Mouse (Mus musculus) stomach, embryonic 14.5 days (tissue): ENCODE data around the gene Mfsd12. TPM values are rescaled to one million over a fixed set of nuclear protein-coding genes. Genes with fewer than 3 reads are reported as not detected.

Experiments used
- ATAC-seq: fragments of 200-750 bp; cut with Nextera tagmentation; 2 replicates; pipeline ENCODE4 v1.8.0; 2017; ENCODE audit warnings: low read depth, moderate TSS enrichment; ENCODE audit not compliant: insufficient number of reproducible peaks, insufficient read depth, low FRiP score
- H3K27ac ChIP-seq: fragments of 300-500 bp; sonication (generic); 2 replicates; pipeline ENCODE4 v1.5.1; 2014; ENCODE audit warnings: mild to moderate bottlenecking, low read length, moderate library complexity, mixed read lengths
- H3K27me3 ChIP-seq: fragments of 300-500 bp; sonication (generic); 2 replicates; pipeline ENCODE4 v1.6.1; 2014; ENCODE audit warnings: low read length, control low read depth, mixed read lengths; ENCODE audit not compliant: control insufficient read depth, insufficient read depth
- H3K36me3 ChIP-seq: fragments of 300-500 bp; sonication (generic); 2 replicates; pipeline ENCODE4 v1.6.1; 2014; ENCODE audit warnings: mild to moderate bottlenecking, control low read depth, low read length, moderate library complexity, mixed read lengths; ENCODE audit not compliant: control insufficient read depth, insufficient read depth
- H3K4me1 ChIP-seq: fragments of 300-500 bp; sonication (generic); 2 replicates; pipeline ENCODE4 v1.6.1; 2014; ENCODE audit warnings: low read length, control low read depth, mixed read lengths; ENCODE audit not compliant: control insufficient read depth, insufficient read depth
- H3K4me2 ChIP-seq: fragments of 300-500 bp; sonication (generic); replicated peaks from 2 replicates; pipeline ENCODE4 v1.6.1; 2014; ENCODE audit warnings: low read depth, low read length, control low read depth
- H3K4me3 ChIP-seq: fragments of 300-500 bp; sonication (generic); 2 replicates; pipeline ENCODE4 v1.5.1; 2014; ENCODE audit warnings: low read depth, low read length, control low read depth
- H3K9ac ChIP-seq: fragments of 300-500 bp; sonication (generic); replicated peaks from 2 replicates; pipeline ENCODE4 v1.6.1; 2014; ENCODE audit warnings: low read depth, mild to moderate bottlenecking, control low read depth, low read length, moderate library complexity, mixed read lengths
- H3K9me3 ChIP-seq: fragments of 300-500 bp; sonication (generic); 2 replicates; pipeline ENCODE4 v1.6.1; 2016; ENCODE audit warnings: low read depth, low read length, control low read depth; ENCODE audit not compliant: control insufficient read depth
- WGBS: fragments of 180-500 bp; shearing (Covaris S2); extraction: QIAGEN DNeasy Blood & Tissue Kit; methylation state at CpG from one replicate; pipeline ENCODE4 v1.1.7; 2014; 5-methylcytosine and 5-hydroxymethylcytosine counted together
- polyA plus RNA-seq: library from polyadenylated mRNA; unstranded; fragments of >200 nt; fragmentation: Nextera tagmentation; extraction: Ambion mirVana; gene quantifications from 2 replicates; pipeline ENCODE4 v1.2.1, GENCODE M21; 2014

Gene Mfsd12
- polyA plus RNA-seq, 1 experiment from 2014 or later = 4.7 TPM

DNA sequence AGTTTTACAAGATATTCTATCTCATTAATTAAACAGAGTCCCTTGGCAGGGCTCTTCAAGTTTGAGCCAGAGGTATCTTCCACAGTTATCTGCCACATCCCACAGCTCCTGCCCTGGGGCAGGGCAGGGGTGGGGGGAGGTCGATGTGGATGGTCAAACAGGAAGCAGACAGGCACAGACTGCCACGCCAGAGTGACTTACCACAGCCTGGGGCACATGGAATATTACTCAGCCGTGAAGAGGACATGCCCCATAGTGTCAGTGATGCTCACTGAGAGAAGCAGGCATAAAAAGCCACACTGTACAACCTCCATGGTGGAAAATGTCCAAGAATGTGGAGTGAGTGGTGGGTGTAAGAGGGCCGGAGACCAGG, 12.1 kb upstream of the Mfsd12 start:
- Histone ChIP-seq H3K4me3 (no peak overlapping the region), H3K4me2 (no peak overlapping the region), H3K4me1 (peaks cover 23% of the 10 kb centered on the region), H3K9ac (no peak overlapping the region), H3K36me3 (no peaks in the 10 kb centered on the region; the same call in 1 of the 2 replicates), H3K27ac (no peak overlapping the region), H3K9me3 (no peaks in the 10 kb centered on the region), H3K27me3 (peaks cover 24% of the 10 kb centered on the region)
- ATAC-seq = no peak
- 78% methylated on average over 4 of the region's 4 CpGs for WGBS

DNA sequence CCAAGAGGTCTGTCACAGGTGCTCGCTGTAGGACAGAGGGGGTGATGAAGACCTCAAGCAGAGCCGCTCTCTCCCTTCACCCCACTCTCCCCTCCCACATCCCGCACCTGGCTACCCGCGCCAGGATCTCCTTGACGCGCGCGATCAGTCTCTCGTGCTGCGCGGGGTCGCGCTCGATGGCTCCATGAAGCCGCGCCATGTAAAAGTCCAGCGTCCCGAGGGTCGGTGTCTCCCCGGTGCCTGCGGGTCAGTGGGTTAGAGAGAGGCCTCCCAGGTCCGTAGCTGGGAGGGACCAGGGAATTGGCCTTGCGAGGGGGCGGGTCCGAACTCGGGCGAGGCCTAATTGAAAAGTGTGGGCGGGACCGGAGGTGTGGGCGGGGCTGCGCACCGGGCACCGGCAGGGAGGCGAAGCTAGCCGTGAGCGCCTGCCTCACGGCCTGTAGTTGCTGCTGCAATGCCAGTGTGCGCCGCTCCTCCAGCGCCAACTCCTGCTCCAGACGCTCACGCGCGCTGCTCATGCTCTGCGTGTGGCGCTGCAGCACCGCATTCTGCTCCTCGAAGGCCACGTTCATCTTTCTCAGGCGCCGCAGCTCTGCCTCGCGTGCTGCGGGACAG, 10.7 kb upstream of the Mfsd12 start:
- peak overlapping the region; percentile 17 for H3K4me3 ChIP-seq
- H3K4me1 ChIP-seq = peaks cover 19% of the 10 kb centered on the region
- H3K9ac ChIP-seq = peak overlapping the region; percentile 18; the same call in 1 of the 2 replicates
- no peaks in the 10 kb centered on the region for H3K9me3 ChIP-seq
- H3K36me3 ChIP-seq = no peaks in the 10 kb centered on the region; the same call in 1 of the 2 replicates
- H3K27me3 ChIP-seq = peaks cover 21% of the 10 kb centered on the region
- H3K27ac ChIP-seq = peak overlapping the region; percentile 4; the same call in 1 of the 2 replicates
- peak overlapping the region; percentile 45 for H3K4me2 ChIP-seq
- peak; percentile 11; the same call in 1 of the 2 replicates for ATAC-seq
- WGBS = 10% methylated on average over 55 of the region's 55 CpGs

DNA sequence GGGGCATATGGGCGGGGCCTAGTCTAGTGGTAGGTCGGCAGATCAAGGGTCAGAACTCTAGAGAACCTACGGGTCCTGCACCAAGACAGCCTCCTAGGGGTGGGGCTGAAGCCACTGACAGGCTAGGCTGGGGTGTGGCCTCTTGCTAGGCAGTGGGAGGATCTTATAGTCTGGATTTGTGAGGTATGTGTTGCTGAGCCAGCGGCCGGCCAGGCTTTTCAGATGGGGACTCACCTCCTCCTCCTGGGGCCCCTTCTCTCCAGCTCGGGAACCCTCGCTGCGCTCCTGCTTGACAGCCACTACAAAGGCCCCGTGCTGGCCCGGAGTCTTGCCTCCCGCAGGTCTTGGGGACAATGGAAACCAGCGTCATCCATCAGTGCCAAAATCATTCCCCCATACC, 8.1 kb upstream of the Mfsd12 start:
- 6% methylated on average over 12 of the region's 12 CpGs for WGBS
- H3K9ac ChIP-seq = peak overlapping the region; percentile 76; the same call in 1 of the 2 replicates
- peaks cover 19% of the 10 kb centered on the region for H3K4me1 ChIP-seq
- peak overlapping the region; percentile 74; the same call in 1 of the 2 replicates for H3K27ac ChIP-seq
- H3K36me3 ChIP-seq = no peaks in the 10 kb centered on the region; the same call in 1 of the 2 replicates
- H3K27me3 ChIP-seq = 0 out of 2 replicates have a peak, but pooled peaks cover 5% of the 10 kb centered on the region
- H3K9me3 ChIP-seq = no peaks in the 10 kb centered on the region
- H3K4me2 ChIP-seq = peak overlapping the region; percentile 55
- peak overlapping the region; percentile 88 for H3K4me3 ChIP-seq
- peak; percentile 21; the same call in 1 of the 2 replicates for ATAC-seq

DNA sequence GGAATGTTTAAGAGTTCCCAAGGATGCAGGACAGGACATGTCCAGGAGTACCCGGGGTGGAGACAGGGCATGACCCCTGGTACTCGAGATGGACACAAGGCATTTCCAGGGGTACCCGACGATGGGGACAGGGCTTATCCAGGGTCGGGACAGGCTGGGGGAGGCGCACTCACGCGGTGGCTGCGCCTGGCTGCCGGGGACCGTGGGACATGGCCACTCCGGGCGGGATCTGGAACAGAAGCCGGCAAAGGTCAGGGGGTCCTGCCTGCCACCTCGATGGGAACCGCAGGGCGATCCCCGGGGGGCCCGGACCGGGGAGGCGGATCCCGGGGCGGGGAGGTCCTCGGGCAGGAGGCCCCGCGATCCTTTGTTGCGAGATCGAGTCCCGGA, 7.3 kb upstream of the Mfsd12 start:
- under 1% methylated on average over 29 of the region's 29 CpGs for WGBS
- no peak; the same call in 1 of the 2 replicates for ATAC-seq
- H3K9ac ChIP-seq = peak overlapping the region; percentile 76

DNA sequence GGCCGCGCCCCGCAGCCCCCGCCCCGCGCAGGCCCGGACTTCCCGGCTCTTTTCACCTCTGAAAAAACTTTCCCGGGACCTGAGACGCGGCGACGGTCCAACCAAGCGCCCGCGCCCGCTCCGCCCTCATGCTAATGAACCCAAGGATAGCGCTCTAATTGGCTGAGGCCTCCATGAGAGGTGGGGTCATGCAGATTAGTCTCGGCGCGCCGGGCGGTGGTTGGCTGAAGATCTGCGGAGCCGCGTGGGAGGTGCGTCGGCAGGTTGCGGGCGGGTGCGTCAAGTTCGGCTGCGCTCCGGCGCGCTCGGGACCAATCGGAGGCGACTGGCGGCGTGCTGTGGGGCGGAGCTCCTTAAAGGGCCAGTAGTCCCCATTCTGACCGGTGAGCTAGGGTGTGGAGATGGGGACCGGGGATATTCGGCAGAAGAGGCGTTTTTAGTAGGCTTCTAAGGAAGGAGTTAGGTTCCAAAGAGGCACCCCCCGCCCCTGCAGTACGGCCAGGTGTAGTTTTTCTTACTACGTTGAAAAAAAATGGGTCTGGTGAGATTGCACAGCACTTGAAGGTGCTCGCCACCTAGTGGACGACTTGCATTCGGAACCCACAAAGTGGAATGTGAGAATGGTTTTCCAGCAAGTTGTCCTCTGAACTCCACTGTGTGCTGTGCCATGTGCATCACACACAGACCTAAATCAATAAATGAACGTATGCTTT, 6.8 kb upstream of the Mfsd12 start, which contains the start of gene Hmg20b:
Gene Hmg20b (minus strand): TSS at position 130 of the 713 bp plus-strand sequence.
- Histone ChIP-seq H3K27me3 (no peaks in the 10 kb centered on the region), H3K36me3 (no peaks in the 10 kb centered on the region; the same call in 1 of the 2 replicates), H3K9me3 (no peaks in the 10 kb centered on the region), H3K27ac (peak within 1 kb of the TSS; percentile 74), H3K4me3 (peak within 1 kb of the TSS; percentile 88), H3K4me1 (peaks cover 19% of the 10 kb centered on the region), H3K4me2 (peak within 1 kb of the TSS; percentile 55), H3K9ac (peak within 1 kb of the TSS; percentile 76)
- ATAC-seq = peak; percentile 93
- WGBS = 1% methylated on average over 54 of the region's 54 CpGs

More for the DNA sequence above, 7.3 kb upstream of the Mfsd12 start:
- Histone ChIP-seq H3K4me1 (peaks cover 19% of the 10 kb centered on the region), H3K27me3 (0 out of 2 replicates have a peak, but pooled peaks cover 2% of the 10 kb centered on the region), H3K4me2 (peak overlapping the region; percentile 55), H3K9me3 (no peaks in the 10 kb centered on the region), H3K36me3 (no peaks in the 10 kb centered on the region; the same call in 1 of the 2 replicates), H3K4me3 (peak overlapping the region; percentile 88), H3K27ac (peak overlapping the region; percentile 74)

DNA sequence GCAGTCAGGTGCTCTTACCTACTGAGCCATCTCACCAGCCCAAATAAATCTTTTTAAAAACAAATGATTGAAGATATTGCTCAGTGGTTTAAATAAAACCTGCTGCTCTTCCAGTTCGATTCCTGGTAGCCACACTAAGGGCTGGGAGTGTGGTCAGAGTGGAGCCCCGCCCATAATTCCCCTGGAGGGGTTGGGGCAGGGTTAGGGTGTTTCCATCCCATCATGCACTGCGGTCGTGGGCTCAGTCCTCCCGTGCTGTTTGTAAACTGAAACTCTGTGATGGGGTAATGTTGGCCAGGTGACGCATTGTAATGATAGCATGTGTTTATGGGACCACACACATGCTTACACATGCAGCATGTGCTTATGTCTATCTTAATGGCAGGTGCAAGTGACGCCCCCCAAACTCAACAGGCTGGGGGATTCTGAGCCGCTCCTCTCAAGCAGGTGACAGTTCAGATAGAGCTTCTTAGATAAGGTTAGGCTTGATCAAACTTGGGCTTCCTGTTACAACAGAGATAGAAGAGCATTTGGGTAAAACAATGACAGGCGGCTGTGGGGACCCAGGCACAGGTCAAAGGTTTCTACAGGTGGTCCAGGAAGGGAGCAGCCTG, 5.5 kb upstream of the Mfsd12 start:
- Histone ChIP-seq H3K9ac (no peak overlapping the region), H3K4me1 (peaks cover 15% of the 10 kb centered on the region), H3K4me2 (no peak overlapping the region), H3K27ac (no peak overlapping the region), H3K4me3 (no peak overlapping the region), H3K36me3 (no peaks in the 10 kb centered on the region; the same call in 1 of the 2 replicates), H3K9me3 (no peaks in the 10 kb centered on the region), H3K27me3 (no peaks in the 10 kb centered on the region)
- WGBS = 14% methylated on average over 9 of the region's 9 CpGs
- no peak for ATAC-seq

DNA sequence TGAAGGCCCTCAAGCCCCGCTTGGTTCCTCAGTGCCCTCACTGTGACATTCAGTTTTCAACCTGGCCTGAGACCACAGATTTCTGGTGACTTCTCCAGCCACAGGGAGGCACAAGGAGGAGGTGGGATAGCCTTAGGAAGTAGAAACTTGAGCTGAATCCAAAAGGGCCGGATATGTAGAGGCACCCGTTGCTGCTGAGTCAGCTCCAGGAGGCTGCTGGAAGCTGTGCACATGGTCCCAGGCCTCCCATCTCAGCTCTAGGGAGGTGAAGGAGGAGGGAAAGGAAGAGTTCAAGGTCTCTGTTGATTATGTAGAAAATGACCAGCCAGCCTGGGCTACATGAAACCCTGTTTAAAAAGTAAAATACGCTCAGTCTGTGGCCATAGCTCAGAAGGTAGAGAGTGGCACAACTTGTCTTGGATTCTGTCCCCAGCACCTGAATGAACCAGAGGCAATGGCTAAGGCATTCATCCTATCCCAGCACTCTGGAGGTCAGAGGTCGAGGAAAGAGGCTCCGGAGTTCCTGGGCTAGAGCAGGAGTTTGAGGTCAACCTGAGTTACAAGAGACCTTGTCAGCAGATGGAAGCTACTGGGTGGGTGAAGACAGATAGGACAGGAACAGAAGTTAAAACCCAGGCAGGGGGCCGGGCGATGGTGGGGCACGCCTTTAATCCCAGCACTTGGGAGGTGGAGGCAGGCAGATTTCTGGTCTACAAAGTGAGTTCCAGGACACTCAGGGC, 2.4 kb upstream of the Mfsd12 start:
- Histone ChIP-seq H3K27ac (no peak overlapping the region), H3K9me3 (no peaks in the 10 kb centered on the region), H3K4me2 (no peak overlapping the region), H3K4me1 (peaks cover 11% of the 10 kb centered on the region), H3K36me3 (no peaks in the 10 kb centered on the region), H3K4me3 (no peak overlapping the region), H3K27me3 (no peaks in the 10 kb centered on the region), H3K9ac (no peak overlapping the region)
- ATAC-seq = no peak
- WGBS = 73% methylated on average over 9 of the region's 9 CpGs

DNA sequence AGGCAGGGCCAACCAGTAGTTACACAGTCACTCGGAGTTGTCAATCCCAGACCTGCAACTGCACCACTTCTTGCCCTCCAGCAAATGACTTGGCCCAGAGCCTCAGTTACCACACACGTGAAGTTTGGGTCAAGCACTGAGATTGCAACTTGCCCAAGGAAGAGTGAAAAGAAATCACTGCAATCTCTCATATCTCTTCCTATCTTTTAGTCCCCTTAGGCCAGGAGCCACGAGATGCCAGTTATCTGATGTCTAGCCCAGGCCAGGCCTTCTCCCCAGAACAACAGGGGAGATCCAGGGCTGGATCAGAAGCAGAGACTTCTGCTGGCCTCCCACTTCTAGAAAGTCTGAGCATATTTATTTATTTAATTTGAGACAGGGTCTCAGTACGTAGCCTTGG, 1.8 kb upstream of the Mfsd12 start:
- 80% methylated on average over 4 of the region's 4 CpGs for WGBS
- no peak for ATAC-seq

More for the DNA sequence above, 1.8 kb upstream of the Mfsd12 start:
- H3K9ac ChIP-seq = no peak overlapping the region
- H3K9me3 ChIP-seq = no peaks in the 10 kb centered on the region
- no peak overlapping the region for H3K27ac ChIP-seq
- H3K4me3 ChIP-seq = no peak overlapping the region
- no peaks in the 10 kb centered on the region for H3K36me3 ChIP-seq
- no peak overlapping the region for H3K4me2 ChIP-seq
- H3K27me3 ChIP-seq = no peaks in the 10 kb centered on the region
- H3K4me1 ChIP-seq = peaks cover 11% of the 10 kb centered on the region
